Mouse (Mus musculus): Measurements from ENCODE around the gene 4930449I24Rik.
"Not testable (repeated sequence)": the region's sequence is repeated elsewhere in the genome, so short reads cannot be mapped to it uniquely, and the experiment has no call there.

4930449I24Rik gene

DNA sequence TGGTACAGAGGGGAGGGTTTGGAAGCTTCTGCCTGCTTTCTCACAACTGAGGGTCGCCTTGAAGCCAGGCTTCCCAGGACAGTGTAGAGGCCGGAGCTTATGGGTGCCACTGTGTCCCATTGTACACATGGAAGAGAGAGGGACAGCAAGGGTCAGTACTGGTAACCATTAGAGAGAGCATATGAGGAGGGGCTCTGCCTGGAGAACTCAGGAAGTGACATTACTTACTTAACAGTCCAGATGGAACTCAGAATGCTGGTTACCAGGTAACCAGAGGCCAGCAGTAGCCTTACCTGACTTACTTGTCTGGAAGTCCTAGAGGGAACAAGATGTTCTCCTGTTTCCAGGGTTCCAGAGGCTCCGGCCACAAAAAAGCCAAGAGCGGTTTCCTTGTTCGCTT is at the start of gene 4930449I24Rik:
TSS of gene 4930449I24Rik (plus strand) at position 301 of the 400 bp plus-strand sequence.
- DNase-seq (ENCODE audit: extremely low read depth, low read depth), result not testable (repeated sequence)

DNA sequence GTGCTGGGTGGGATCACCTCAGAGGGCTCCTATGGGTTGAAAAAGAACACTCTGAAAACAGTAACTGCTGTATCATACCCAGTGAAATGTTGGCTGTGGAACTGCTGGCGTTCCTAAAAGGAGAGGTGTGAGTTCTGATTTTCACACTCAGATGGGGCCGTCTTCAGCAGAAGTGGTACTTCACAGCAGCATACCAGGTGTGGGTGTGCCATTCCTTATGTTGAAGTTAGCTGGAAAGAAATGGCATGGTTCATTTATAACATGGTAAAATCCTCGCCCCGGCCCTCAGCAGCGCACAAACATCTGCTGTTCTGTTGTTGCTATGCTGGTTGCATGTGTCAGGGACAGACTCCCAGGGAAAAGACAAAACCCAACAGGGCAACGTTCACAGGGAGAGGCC is 48.6 kb upstream of the 4930449I24Rik start:
- no peak for DNase-seq (ENCODE audit: extremely low read depth, low read depth)

DNA sequence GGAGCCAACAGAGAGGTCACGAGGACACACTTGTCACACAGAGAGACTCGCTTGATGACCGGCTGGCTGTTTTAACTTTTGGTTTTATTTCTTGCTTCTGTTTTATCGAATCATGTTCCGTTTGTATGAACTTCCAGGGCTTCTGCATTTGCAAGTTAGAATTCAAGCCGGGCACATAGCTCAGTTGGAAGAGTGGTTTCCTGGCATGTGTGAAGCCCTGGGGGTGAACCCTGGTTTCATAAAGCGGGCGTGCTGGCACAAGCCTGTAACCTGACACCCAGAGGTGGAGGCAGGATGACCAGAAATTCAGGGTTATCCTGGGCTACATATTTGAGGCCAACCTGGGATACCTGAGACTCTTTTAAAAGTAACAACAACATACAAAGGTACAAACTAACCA is 40.6 kb upstream of the 4930449I24Rik start:
- DNase-seq (ENCODE audit: extremely low read depth, low read depth), result no peak

DNA sequence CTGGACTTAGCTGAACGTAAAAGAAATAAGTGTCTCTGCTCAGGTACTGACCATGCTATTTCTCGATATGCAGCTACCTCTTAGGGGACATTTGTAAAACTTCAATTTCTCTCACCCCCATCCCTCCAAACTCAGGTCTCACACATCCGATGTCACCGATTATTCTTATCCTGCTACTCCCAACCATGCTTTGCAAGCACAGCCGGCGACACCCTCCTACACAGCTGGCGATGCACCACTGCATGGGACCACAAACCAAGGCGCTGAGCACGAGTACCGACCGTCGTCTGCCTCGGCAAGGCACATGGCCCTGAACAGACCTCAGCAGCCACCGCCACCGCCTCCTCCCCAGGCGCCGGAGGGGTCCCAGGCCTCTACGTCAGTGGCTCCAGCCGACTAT is 35.5 kb upstream of the 4930449I24Rik start:
- no peak for DNase-seq (ENCODE audit: extremely low read depth, low read depth)

DNA sequence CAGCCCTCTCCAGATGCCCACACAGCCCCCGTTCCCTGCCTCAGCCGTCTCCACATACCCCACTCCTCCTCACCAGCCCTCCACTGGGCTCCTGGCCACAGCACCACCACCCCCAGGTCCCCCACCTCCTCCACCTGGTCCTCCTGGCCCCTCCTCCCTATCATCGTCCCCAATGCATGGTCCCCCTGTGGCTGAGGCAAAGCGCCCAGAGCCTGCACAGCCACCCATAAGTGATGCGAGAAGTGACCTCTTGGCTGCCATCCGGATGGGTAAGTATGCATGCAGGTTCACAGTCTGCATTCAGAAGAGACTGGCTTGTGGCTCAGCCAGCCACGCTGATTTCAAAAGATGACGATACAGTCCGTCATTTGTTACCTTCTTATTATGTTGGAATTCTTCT is 33.9 kb upstream of the 4930449I24Rik start:
- DNase-seq (ENCODE audit: extremely low read depth, low read depth), result no peak

DNA sequence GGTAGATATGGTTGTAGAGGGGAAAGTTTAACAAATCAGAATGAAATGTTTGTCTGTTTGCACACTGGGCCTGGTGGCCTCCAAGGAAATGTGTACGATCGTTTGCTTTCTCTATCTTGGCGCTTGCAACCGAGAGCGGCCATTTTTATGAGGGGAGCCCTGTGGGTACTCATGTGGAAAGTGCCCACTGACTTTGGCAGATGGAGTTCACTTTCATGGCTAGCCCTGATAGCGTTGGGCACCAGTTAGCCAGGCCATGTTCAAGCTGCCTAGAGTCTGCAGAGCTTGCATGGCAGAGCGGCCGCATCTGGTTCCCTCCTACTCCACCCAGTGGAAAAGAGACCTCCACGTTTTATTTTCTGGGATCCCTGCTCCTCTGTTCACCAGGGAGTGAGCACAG is 31.4 kb upstream of the 4930449I24Rik start:
- no peak for DNase-seq (ENCODE audit: extremely low read depth, low read depth)

DNA sequence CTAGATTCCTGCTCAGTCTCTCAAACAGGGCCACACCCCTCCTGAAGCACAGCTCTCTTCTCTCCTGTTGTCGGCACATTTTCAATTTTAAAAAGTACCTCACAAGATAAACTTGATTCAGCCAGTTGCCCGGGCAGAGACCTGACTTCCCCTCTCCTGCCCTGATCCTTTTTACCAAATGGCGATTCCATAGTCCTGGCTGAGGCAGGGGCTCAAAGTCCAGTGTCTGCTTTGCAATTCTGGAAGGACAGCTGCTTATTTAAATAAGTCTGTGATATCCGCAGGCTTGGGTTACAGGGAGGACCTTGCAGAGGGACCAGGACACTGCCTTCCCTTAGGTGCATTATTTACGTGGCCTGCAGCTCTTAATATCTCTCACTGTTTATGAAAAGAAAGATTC is 30.9 kb upstream of the 4930449I24Rik start:
- DNase-seq (ENCODE audit: extremely low read depth, low read depth), result no peak

DNA sequence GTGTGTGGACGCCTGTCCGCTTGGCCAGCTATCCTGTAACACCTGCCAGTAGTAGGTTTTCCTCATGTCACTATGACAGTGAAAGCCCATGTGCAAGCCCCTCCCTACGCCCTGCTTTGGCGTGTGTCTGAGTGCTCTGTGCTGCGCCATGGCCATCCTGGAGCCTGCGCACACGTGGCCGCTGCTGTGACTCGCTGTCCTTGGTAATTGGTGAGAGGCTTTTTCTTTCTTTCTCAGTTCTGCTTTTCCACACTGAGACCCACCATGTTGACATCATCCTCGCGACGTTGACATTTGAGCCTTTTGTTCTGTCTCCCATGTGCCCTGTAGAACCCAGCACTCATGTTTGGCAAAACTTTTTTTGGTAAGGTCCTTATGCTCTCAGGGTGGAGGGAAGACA is 30.4 kb upstream of the 4930449I24Rik start:
- DNase-seq (ENCODE audit: extremely low read depth, low read depth), result no peak

DNA sequence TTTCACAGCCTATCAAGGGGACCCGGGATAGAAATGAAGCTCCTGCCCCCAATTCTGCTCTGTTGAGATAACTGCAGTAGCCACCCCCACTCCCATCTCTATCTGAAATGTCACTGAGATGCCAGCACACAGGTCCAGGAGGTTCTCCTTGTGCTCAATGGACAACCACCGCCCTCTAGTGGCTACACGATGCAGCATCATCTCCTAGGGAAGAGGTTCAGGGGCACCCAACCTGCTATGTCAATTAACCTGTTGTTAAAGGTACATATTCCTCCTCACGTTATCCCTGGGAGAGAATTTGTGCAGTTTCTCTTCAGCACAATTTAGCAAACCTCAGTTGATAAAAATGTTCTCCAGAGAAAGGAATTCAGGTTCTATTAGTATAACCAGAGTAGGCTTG is 22.6 kb upstream of the 4930449I24Rik start:
- DNase-seq (ENCODE audit: extremely low read depth, low read depth), result not testable (repeated sequence)

DNA sequence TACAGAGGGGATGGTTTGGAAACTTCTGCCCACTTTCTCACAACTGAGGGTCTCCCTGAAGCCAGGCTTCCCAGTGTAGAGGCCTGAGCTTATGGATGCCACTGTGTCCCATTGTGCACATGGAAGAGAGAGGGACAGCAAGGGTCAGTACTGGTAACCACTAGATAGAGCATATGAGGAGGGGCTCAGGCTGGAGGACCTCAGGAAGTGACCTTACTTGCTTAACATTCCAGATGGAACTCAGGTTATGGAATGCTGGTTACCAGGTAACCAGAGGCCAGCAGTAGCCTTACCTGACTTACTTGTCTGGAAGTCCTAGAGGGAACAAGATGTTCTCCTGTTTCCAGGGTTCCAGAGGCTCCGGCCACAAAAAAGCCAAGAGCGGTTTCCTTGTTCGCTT is 20.5 kb upstream of the 4930449I24Rik start, which contains the start of gene Gm6408:
TSS of gene Gm6408 (plus strand) at position 301 of the 400 bp plus-strand sequence.
- not testable (repeated sequence) for DNase-seq (ENCODE audit: extremely low read depth, low read depth)

DNA sequence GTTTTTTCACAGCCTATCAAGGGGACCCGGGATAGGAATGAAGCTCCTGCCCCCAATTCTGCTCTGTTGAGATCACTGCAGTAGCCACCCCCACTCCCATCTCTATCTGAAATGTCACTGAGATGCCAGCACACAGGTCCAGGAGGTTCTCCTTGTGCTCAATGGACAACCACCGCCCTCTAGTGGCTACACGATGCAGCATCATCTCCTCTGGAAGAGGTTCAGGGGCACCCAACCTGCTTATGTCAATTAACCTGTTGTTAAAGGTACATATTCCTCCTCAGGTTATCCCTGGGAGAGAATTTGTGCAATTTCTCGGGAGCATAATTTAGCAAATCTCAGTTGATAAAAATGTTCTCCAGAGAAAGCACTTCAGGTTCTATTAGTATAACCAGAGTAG is 13.2 kb upstream of the 4930449I24Rik start:
- not testable (repeated sequence) for DNase-seq (ENCODE audit: extremely low read depth, low read depth)

DNA sequence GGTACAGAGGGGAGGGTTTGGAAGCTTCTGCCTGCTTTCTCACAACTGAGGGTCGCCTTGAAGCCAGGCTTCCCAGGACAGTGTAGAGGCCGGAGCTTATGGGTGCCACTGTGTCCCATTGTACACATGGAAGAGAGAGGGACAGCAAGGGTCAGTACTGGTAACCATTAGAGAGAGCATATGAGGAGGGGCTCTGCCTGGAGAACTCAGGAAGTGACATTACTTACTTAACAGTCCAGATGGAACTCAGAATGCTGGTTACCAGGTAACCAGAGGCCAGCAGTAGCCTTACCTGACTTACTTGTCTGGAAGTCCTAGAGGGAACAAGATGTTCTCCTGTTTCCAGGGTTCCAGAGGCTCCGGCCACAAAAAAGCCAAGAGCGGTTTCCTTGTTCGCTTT is 11.1 kb upstream of the 4930449I24Rik start, which contains the start of gene Gm6370:
TSS of gene Gm6370 (plus strand) at position 301 of the 400 bp plus-strand sequence.
- DNase-seq (ENCODE audit: extremely low read depth, low read depth), result not testable (repeated sequence)

DNA sequence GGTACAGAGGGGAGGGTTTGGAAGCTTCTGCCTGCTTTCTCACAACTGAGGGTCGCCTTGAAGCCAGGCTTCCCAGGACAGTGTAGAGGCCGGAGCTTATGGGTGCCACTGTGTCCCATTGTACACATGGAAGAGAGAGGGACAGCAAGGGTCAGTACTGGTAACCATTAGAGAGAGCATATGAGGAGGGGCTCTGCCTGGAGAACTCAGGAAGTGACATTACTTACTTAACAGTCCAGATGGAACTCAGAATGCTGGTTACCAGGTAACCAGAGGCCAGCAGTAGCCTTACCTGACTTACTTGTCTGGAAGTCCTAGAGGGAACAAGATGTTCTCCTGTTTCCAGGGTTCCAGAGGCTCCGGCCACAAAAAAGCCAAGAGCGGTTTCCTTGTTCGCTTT is 11.6 kb downstream of the 4930449I24Rik start, which contains the start of gene Gm3402:
TSS of gene Gm3402 (plus strand) at position 301 of the 400 bp plus-strand sequence.
- DNase-seq (ENCODE audit: extremely low read depth, low read depth), result not testable (repeated sequence)

DNA sequence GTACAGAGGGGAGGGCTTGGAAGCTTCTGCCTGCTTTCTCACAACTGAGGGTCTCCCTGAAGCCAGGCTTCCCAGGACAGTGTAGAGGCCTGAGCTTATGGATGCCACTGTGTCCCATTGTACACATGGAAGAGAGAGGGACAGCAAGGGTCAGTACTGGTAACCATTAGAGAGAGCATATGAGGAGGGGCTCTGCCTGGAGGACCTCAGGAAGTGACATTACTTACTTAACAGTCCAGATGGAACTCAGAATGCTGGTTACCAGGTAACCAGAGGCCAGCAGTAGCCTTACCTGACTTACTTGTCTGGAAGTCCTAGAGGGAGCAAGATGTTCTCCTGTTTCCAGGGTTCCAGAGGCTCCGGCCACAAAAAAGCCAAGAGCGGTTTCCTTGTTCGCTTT is 23.3 kb downstream of the 4930449I24Rik start, which contains the start of gene Gm3404:
TSS of gene Gm3404 (plus strand) at position 301 of the 400 bp plus-strand sequence.
- DNase-seq (ENCODE audit: extremely low read depth, low read depth), result not testable (repeated sequence)

DNA sequence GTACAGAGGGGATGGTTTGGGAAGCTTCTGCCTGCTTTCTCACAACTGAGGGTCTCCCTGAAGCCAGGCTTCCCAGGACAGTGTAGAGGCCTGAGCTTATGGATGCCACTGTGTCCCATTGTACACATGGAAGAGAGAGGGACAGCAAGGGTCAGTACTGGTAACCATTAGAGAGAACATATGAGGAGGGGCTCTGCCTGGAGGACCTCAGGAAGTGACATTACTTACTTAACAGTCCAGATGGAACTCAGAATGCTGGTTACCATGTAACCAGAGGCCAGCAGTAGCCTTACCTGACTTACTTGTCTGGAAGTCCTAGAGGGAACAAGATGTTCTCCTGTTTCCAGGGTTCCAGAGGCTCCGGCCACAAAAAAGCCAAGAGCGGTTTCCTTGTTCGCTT is 35.1 kb downstream of the 4930449I24Rik start, which contains the start of gene Gm3409:
TSS of gene Gm3409 (plus strand) at position 301 of the 400 bp plus-strand sequence.
- not testable (repeated sequence) for DNase-seq (ENCODE audit: extremely low read depth, low read depth)

Data from MEL-GATA-1-ER (cell line).